Mouse (Mus musculus): ENCODE measurements around the gene Agap1.

DNA sequence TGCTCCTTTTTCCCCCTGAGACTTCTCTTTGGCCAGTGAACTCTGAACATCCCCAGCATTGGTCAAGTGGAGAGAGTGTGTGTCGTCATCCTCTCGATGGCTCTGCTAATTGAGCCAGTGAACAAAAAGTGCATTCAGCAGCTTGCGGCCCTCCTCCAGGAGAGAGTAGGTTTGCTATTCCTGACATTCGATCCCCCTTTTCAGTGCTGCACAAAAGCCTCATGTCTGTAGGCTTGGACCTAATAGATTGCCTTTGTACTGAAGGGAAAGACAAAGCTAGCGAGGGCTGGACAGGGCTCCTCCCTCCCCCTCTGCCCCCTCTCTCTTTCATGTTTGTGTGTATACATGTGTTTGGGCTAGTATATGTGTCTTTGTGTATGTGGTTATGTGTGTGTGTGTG is 63.2 kb downstream of the Agap1 start:
- TF ChIP-seq POLR2A (IDR thresholded peaks at IDR 0.05; ENCODE audit: insufficient read depth, low read depth, low read length): no peak
- TF ChIP-seq CTCF (IDR thresholded peaks at IDR 0.05; ENCODE audit: insufficient read depth, low read depth, low read length): no peak
